Mouse (Mus musculus): Measurements from ENCODE around the gene Sorcs3. TPM values are rescaled to one million over a fixed set of nuclear protein-coding genes. Genes with fewer than 3 reads are reported as not detected.

Sorcs3 gene
- total RNA-seq, 2 experiments from 2014 or later = 37.6 to 38.1 TPM

DNA sequence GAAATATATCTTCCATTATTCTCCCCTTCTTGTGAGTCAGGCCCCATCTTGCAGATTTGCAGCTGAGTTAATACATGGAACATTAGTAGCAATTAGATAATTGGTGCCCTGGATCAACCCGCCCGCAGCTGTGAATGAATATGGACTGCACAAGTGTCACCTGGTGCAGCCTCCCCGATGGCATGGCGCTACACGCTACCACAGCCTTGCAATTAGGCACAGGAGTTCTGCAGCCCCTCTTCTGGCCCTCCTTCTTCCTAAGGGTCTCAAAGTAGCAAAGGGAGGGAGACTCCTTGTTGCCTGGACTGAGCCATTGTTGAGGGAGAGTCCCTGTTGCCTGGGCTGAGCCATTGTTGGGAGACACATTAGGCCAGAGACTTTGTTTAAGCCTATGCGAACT, 76.4 kb downstream of the Sorcs3 start:
- no peak for DNase-seq (ENCODE audit: low spot score in 2 of 2)

DNA sequence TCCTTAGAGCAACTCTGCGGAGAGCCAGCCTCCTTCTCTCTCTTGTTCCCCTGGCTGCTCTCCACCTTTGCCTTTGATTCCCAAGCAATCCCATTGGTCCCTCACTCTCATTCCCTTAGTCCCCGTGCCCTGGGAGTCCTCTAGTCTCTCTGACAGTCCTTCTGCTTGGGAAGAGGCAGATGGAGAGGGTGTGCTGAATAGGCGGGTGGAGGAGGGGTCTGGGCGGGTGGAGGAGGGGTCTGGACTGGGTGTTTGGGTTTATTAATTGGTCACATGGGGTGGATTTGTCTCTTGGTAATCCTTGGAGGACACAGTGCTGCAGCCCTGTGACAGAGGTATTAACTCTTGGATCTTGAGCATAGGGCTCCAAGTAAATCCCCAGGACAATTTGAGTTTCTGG, 77.4 kb downstream of the Sorcs3 start:
- no peak for DNase-seq (ENCODE audit: low spot score in 2 of 2)

DNA sequence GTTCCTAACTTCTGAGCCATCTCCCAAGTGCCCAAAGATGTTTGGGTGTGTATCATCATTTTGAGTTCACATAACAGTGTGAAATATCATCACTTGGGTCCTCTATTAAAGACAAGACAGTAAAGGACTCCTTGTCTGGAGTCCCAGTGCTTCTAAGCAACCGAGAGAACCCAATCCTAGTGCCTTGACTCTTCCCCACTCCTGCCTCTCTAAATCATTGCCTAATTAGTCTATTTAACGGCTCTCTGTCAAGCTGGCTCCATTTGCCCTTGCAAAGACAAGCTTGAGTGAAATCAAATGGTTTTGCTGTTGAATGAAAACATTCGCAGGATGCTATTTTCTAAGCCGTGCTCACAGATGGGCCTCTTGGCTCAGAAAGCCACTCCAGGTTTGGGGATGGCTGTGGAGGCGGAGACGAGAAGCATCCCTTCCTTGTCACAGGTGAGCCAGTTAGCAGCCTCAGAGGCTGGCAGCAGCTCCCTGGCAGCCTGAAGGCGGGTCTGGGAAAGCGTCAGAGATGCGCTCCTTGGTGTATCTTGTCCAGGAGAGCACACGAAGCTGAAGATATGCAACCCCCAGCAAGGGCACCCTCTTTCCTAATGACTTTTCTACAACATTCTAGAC, 79.9 kb downstream of the Sorcs3 start:
- DNase-seq (ENCODE audit: low spot score in 2 of 2) = peak; percentile 31 to 50

DNA sequence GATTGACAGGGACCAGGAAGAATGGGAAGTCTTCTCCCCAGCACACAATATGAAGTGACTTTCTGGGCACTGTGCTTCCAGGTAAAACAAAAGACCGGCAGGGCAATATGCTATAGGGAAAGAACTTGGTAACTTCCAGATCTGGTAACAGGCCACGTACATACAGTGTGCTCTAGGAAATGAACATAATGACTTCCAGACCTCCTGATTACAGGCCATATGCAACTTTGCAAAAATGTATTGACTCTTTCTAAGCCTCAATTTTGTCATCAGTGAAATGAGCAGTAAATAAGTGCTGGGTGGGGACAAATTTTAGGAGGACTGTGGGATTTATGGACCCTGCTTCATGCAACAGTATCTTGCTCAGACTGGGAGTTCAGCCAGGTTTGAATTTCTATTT, 88.4 kb downstream of the Sorcs3 start:
- DNase-seq (ENCODE audit: low spot score in 2 of 2) = no peak

DNA sequence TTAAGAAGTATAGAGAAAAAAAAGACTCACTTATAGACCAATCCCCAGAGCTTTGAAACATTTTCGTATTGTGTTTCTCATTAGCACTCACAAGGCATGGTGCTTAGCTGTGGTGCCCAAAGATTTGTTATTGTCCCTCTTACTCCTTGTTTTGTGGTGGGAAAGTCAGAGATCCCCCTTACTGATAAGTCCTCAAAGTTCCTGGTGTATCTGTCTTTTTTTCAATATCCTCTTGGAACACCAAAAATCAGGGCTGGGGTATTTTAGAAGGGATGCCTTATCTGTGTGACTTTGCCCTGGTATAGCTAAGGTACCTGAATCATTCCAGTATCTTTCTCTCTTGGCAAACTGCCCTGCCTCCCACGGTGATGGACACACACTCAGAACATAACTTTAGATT, 92.6 kb downstream of the Sorcs3 start:
- DNase-seq (ENCODE audit: low spot score in 2 of 2) = no peak

DNA sequence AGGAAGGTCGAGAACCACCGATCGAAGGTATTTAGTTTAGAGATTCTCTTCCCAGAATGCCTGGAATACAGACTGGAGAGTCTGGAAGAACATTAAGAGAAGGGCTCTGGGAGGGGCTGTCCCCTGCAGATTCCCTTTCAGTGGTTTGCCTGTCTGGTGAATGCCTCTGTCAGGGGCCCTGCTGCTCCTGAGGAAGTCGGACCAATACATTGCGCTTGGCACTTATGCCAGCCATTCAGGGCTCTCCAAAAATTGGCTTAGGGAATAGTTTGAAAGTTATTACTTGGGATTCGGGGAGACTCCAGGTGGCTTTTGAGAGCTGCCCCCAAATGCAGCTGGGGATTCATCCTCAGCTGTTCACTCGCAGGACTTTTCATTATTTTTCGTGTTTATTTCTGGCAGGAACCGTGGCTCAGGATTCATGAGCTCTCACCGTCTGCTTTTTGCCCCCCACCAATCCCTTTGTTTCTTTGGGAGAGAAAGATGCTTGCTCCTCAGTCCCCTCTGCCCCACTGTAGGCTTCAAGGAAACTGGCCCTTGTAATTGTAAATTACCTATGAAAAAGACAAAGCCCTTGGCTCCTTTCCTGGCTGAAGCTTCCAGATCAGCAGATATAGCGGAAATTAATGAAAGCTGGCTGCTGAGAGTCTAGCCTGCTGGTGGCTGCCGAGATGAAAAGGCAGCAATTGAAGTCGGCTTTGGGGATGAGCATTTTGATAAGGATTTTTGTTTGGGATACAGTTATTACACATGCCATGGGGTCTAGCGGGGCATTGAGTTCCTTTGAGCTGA, 94.8 kb downstream of the Sorcs3 start:
- DNase-seq (ENCODE audit: low spot score in 2 of 2) = no peak

DNA sequence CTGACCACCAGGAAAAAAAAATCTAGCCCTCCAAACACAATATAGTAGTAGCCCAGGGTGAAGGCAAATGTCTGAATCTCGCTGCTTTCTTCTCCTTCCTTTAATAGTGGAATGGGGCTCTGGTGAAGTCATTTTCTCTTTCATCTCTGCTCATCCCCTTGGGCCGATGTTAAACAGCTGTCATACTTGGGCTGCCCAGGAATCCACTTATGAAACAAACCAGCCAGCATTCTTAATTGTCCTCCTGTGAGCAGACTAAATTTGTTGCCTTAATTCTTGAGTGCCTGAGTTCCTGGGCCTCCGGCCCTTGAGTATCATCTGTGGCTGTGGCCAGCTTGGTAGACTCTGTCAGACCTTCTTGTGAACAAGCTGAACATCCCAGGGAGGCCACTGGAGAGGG, 95.5 kb downstream of the Sorcs3 start:
- DNase-seq (ENCODE audit: low spot score in 2 of 2) = no peak

DNA sequence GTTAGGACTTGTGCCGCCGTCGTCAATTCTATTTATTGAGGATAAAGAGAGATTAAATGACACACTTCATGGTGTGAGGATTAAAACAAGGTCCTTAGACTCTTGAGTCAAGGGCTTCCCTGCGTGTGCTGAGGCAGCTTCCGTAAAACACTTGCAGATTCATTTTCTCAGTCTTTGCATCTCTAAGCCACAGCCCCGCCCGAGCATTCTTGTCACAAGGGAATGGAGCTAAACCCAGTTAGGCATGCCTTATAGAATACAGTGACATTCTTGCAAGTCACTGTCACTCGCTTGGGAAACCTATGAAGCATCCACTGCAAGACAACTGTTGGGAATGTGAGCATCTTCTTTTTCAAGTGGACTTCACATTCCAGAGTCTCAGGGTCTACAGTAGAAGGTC, 102.5 kb downstream of the Sorcs3 start:
- no peak for DNase-seq (ENCODE audit: low spot score in 2 of 2)

DNA sequence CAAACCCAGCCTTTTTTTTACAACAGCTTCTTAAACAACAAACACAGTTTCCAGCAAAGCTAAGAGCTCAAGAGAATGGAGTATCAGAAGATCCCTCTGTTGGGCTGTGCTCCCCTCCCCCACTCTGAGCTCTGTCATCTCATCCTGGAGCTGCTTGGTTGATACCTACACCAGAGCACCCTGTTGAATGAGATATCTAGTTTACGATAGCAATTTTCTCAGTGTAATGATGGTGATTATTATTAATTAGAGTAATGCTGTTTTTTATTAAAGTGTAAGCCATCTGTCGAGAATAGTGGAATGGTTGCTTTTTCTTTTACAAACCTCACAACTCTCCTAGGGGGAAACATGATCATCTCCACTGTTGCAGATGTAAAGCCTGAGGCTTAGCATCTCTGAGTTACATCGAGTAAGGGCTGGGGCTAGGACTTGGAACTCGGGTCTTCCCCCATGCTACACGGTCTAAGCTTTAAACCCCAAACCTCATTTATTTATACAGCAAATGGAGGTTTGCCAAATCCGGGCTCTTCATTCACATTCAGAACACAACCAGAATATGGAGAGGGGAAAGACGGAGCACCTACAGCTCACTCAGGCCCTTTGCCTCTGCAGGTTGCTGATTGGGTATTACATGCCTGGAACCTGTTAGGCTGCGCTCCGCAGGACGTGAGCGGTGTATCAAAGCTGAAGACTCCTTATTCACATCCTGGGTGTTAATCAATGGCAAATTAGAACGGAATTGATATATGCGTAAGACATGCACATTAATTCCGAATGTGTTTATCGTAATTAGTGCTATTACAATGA, 103.9 kb downstream of the Sorcs3 start:
- DNase-seq (ENCODE audit: low spot score in 2 of 2) = no peak

DNA sequence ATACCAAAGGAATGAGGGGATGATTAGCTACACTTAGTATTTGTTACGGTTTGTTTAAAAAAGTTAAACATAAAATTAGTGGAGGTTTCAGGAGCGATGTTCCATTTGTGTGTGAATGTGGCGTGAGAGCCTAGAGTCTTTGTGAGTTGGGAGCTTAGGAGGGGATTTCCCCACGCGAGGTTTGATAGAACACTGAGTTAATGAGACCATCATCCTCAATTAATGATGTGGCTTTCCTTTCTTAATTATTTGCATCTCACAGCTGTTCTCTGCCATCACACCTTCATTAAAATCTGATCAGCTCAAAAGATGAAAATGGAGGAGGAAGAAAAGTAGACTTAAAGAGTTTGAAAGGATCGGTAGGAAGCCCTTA, 104.5 kb downstream of the Sorcs3 start:
- no peak for DNase-seq (ENCODE audit: low spot score in 2 of 2)

DNA sequence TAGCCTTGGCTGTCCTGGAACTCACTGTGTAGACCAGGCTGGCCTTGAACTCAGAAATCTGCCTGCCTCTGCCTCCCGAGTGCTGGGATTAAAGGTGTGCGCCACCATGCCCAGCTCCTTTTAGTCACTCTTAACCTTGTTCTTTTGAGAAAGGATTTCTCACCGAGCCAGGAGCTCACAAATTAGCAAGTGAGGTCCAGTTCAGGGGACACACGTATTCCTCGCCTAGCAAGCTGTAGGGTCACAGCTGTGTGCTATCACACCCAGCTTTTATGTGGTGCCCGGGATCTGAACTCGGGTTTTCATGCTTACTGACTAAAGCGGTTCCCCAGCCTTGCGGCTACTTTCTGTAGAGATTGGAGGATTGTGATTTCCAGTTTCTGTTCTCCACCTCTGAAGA, 108.0 kb downstream of the Sorcs3 start:
- DNase-seq (ENCODE audit: low spot score in 2 of 2) = no peak

DNA sequence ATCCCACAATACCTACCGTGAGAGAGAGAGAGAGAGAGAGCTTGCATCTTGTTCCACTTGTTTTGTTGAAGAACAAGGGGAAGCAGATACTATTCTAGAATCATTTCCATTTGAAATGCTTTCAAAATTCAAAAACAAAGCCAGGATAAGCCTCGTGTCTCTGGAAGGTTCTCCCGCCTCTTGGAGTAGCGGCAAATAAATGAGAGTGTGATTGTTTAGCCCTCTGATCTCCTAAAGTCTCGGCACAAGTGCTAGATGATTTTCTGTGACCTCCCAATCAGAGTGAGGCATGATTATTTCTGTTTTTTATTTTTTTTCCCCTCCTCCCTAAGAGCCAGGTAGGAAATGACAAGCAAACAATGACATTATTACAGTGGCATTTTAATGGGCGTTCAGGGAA, 121.3 kb downstream of the Sorcs3 start:
- DNase-seq (ENCODE audit: low spot score in 2 of 2) = no peak

DNA sequence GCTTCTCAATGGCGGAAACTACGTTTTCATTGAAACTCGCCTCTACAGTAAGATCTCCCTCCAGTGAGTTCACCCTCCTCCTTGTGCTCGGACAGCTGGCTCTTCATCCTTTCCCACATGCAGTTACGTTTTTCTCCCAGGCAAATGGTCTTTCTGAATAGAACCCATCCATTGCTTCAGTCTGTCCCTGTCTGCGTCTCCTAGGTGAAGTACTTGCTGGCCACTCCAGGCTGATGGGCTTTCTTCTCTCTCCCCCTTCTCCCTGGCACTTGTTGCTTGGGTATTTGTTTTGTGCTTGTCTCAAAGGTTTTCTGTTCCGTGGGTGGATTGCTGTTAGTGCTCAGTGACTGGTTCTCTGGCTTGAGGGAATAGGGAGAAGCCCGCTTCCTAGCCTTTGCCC, 122.3 kb downstream of the Sorcs3 start:
- no peak for DNase-seq (ENCODE audit: low spot score in 2 of 2)

DNA sequence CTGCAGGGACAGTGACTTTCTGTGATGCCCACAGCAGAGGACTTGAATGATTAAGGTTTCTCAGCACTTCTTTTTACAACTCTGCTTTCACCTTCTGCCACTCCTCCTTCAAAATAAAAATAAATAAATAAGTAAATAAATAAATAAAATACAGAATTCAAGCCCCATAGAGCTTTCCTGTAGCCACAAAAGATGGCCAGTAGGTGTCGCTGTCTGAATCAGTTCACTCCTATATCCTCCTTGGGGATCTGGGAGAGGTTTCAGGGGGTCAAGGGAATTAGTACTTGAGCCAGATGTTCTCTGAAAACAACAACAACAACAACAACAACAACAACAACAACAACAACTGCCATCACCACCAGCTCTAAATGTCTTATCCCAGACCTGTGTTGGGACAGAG, 125.8 kb downstream of the Sorcs3 start:
- peak in 1 of 2 experiments; percentile 17 for DNase-seq (ENCODE audit: low spot score in 2 of 2)

DNA sequence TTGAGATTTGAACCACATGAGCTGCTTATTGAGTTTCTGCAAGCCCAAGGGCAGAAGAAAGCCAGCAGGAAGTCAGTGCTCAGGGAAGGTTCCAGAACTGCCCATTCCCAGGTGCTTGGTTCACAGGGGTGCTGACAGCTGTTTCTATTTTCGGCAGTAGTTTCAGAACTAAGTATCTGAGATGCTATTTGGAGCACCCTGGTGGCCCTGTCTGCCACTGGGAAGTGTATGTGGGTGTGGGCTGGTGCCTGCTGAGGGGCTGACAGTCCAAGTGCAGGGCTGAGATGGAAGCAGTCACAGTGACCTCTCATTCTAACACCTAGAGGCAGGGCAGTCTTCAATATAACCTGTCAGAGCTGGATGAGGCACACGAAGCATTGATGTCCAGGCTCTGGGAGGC, 127.3 kb downstream of the Sorcs3 start:
- no peak for DNase-seq (ENCODE audit: low spot score in 2 of 2)

DNA sequence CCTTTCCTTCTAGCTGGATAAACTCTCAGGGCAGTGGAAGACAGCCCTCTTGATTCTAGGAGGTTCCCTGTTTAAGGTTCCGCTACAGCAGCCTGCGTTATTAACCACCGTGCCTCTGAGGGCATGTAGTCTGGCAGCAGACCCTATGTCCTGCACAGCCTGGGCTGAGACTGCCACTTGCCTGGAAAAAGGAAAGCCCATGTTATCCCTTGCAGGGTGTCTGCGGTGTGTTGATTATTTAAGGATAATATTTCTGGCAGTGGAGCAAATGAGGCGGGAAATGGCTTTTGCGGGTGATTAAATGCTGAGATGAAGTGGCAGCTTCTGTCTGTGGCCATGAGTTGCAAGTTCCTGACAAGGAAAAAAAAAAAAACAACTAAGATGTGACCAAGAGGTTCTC, 131.6 kb downstream of the Sorcs3 start:
- DNase-seq (ENCODE audit: low spot score in 2 of 2) = no peak

DNA sequence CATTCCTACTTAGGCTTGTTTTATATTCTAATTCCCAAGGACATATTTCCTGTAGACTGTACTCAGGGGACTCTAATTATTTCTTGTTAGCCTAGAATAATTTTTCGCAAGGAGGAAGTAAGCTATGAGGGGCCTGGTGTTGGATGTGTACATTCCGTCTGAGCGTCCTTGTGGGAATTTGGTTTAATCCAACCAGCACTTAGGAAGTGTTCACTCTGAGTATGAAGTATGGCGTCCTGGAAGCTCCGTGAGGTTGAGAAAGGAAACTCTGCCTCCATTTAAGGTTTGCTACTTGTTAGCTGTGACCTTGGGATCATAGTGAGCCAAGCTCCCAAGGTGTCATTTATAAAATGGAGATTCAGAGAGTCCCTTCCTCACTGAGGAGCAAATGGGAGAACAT, 132.3 kb downstream of the Sorcs3 start:
- DNase-seq (ENCODE audit: low spot score in 2 of 2) = no peak

DNA sequence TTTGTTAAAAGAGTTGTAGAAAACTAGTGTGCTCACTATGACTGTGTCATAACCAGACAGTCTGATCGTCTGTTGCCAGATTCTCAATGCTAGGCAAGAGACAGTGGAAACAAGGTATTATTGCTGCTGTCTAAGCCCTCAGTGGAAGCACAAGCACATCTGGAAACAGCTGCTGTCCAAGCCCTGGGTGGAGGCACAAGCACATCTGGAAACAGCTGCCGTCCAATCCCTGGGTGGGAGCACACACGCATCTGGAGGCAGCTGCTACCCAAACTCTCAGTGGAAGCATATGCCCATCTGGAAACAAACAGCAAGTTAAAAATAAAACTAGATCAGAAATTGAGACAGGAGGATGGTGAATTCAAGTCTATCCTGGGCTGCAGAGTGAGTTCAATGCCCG, 136.9 kb downstream of the Sorcs3 start:
- no peak for DNase-seq (ENCODE audit: low spot score in 2 of 2)

DNA sequence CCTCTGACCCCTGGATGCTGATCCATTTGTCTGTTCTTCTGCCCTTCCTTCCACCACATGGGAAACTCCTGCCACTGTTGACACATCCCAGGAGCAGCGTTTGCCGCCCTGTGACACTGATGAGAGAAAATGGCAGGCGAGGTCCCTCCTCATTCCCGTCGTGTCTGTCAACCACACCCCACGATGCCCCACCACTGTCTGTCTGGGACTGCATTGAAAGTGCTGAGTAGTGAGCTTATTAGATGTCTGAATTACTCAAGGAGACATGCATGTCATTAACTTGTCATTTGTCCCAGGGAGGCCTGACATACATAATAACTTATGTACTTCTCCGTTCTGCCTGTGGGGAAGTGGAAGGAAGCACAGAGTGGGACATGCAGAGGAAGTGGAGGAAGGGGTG, 137.6 kb downstream of the Sorcs3 start:
- DNase-seq (ENCODE audit: low spot score in 2 of 2) = no peak

DNA sequence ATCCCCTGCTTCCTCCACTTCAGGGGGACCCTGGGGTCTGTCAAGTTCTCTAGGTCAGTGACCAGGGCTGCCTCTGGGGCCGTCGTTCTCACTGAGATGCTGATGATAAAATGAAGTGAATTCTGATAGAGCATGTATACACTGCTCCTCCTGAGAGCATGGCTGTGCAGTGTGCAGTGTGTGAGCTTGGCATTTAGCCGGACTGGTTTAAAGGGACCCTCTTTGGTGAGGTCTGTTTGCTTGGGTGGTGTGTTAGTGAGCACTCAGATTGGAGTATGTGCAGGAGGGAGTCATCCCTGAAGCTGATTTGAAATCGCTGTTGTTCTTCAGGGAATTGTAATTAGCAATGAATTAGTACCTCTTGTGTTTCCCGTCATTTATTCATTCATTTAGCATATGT, 141.3 kb downstream of the Sorcs3 start:
- DNase-seq (ENCODE audit: low spot score in 2 of 2) = no peak

DNA sequence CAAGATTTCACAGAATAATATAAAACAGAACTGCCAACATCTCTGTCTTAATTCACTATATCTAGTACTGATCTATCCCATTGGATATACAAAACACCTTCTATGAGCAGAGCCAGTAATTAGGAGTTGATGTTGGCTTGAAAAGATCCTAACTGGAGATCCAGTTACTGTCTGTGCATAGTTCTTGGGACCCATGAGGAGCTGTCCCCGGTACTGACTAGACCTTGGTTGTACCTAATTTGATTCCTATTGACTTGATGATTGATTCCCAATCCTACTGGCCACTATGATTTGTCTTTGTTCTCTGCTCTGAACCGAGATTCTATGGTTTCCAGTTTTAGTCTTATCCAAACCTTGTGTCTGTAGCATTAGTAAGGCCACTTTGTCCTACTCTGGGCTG, 151.0 kb downstream of the Sorcs3 start:
- no peak for DNase-seq (ENCODE audit: low spot score in 2 of 2)

DNA sequence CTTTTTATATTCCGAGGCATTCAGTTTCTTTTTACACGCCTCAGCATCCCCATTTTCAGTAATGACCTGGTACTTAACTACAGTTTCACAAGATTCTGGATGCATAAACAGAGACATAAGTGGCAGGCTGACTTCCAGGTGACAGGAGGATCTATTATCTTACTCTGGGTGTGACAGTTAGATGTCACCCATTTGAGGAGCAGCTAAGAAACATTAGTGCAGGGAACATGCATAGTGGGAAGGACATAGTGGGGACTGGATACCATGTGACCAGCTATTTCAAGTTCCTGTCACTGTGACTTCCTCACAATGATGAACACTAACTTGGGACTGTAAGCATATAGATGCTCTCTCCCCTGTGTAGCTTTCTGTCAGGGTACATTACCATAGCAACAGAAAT, 156.3 kb downstream of the Sorcs3 start:
- DNase-seq (ENCODE audit: low spot score in 2 of 2) = no peak
